Mouse (Mus musculus) MEL (cell line): Measurements from ENCODE around the gene Sergef. TPM values are rescaled to one million over a fixed set of nuclear protein-coding genes. Genes with fewer than 3 reads are reported as not detected.

Source experiments
- DNase-seq: peaks from one replicate; pipeline ENCODE4 v3.0.0; 2011; ENCODE audit warnings: low read depth, low spot score
- H3K27ac ChIP-seq: 2 replicates; pipeline ENCODE4 v1.5.1; 2012; ENCODE audit warnings: low read depth, mild to moderate bottlenecking, control low read depth, low read length, moderate library complexity; ENCODE audit not compliant: control insufficient read depth
- H3K27me3 ChIP-seq, 2 experiments: fragments of 150-350 bp in 1 of 2; sonication (generic) in 1 of 2; 2 replicates each; pipeline ENCODE4 v1.6.1; 2012; ENCODE audit warnings: low read length in 2 of 2, mild to moderate bottlenecking in 2 of 2, improper control_type of control experiment in 1 of 2, moderate library complexity in 1 of 2; ENCODE audit not compliant: insufficient read depth in 2 of 2, control insufficient read depth in 1 of 2
- H3K36me3 ChIP-seq, 2 experiments: 2 replicates each; pipeline ENCODE4 v1.6.1; 2012 to 2014; ENCODE audit warnings: low read length in 2 of 2, improper control_type of control experiment in 1 of 2, inconsistent platforms in 1 of 2, mild to moderate bottlenecking in 1 of 2; ENCODE audit not compliant: insufficient read depth in 2 of 2, control insufficient read depth in 1 of 2
- H3K4me1 ChIP-seq, 2 experiments: fragments of 150-350 bp in 1 of 2; sonication (generic) in 1 of 2; 2 replicates each; pipeline ENCODE4 v1.6.1; 2012; ENCODE audit warnings: low read length in 2 of 2, improper control_type of control experiment in 1 of 2, mild to moderate bottlenecking in 1 of 2; ENCODE audit not compliant: insufficient read depth in 2 of 2, control insufficient read depth in 1 of 2
- H3K4me3 ChIP-seq, 2 experiments: fragments of 150-350 bp in 1 of 2; sonication (generic) in 1 of 2; 2 replicates each; pipeline ENCODE4 v1.5.1; 2012; ENCODE audit warnings: low read depth in 2 of 2, low read length in 2 of 2, mild to moderate bottlenecking in 2 of 2, moderate library complexity in 2 of 2, control low read depth in 1 of 2, improper control_type of control experiment in 1 of 2; ENCODE audit not compliant: control insufficient read depth in 1 of 2, insufficient read depth in 1 of 2
- H3K79me2 ChIP-seq: 2 replicates; pipeline ENCODE4 v1.6.1; 2012; ENCODE audit warnings: mild to moderate bottlenecking, low read length, moderate library complexity; ENCODE audit not compliant: control insufficient read depth, poor library complexity, insufficient read depth
- H3K9ac ChIP-seq: 2 replicates; pipeline ENCODE4 v1.6.1; 2012; ENCODE audit warnings: low read depth, mild to moderate bottlenecking, control low read depth, low read length, moderate library complexity; ENCODE audit not compliant: control insufficient read depth, poor library complexity, severe bottlenecking
- H3K9me3 ChIP-seq: fragments of 150-350 bp; sonication (generic); replicated peaks from 2 replicates; pipeline ENCODE4 v1.6.1; 2012; ENCODE audit warnings: mild to moderate bottlenecking, low read length, improper control_type of control experiment, moderate library complexity; ENCODE audit not compliant: insufficient read depth
- BHLHE40 ChIP-seq: IDR thresholded peaks from 2 replicates; pipeline ENCODE4 v1.6.1; 2012; ENCODE audit warnings: low read depth, mild to moderate bottlenecking, inconsistent platforms, low read length, improper control_type of control experiment, borderline replicate concordance
- CHD1 ChIP-seq: IDR thresholded peaks from 2 replicates; pipeline ENCODE4 v1.6.1; 2012; ENCODE audit warnings: low read depth, mild to moderate bottlenecking, inconsistent platforms, low read length, improper control_type of control experiment
- CHD2 ChIP-seq: IDR thresholded peaks from 2 replicates; pipeline ENCODE4 v1.6.1; 2011; ENCODE audit warnings: low read length, improper control_type of control experiment
- CTCF ChIP-seq, 3 experiments: IDR thresholded peaks in 2 of 3; conservative IDR thresholded peaks in 1 of 3; 2 replicates each; pipeline ENCODE4 v1.5.1; 2011 to 2012; ENCODE audit warnings: low read length in 3 of 3, low read depth in 2 of 3, mild to moderate bottlenecking in 2 of 3, improper control_type of control experiment in 1 of 3, inconsistent platforms in 1 of 3, mixed read lengths in 1 of 3, moderate library complexity in 1 of 3; ENCODE audit not compliant: control insufficient read depth in 1 of 3, insufficient read depth in 1 of 3, poor library complexity in 1 of 3, severe bottlenecking in 1 of 3
- E2F4 ChIP-seq: IDR thresholded peaks from 2 replicates; pipeline ENCODE4 v1.6.1; 2011; ENCODE audit warnings: low read depth, low read length, improper control_type of control experiment, borderline replicate concordance
- ELF1 ChIP-seq: IDR thresholded peaks from 2 replicates; pipeline ENCODE4 v1.6.1; 2014; ENCODE audit warnings: low read depth, mild to moderate bottlenecking, inconsistent platforms, low read length, improper control_type of control experiment, moderate library complexity
- EP300 ChIP-seq, 2 experiments: IDR thresholded peaks; 2 replicates each; pipeline ENCODE4 v1.6.1; 2011; ENCODE audit warnings: improper control_type of control experiment in 2 of 2, low read length in 2 of 2, low read depth in 1 of 2, mild to moderate bottlenecking in 1 of 2
- ETS1 ChIP-seq: IDR thresholded peaks from 2 replicates; pipeline ENCODE4 v1.6.1; 2012; ENCODE audit warnings: low read depth, mild to moderate bottlenecking, inconsistent platforms, low read length, improper control_type of control experiment, moderate library complexity
- GABPA ChIP-seq: IDR thresholded peaks from 2 replicates; pipeline ENCODE4 v1.6.1; 2012; ENCODE audit warnings: low read depth, mild to moderate bottlenecking, inconsistent platforms, low read length, improper control_type of control experiment, moderate library complexity
- GATA1 ChIP-seq: IDR thresholded peaks from 2 replicates; pipeline ENCODE4 v1.6.1; 2011; ENCODE audit warnings: low read depth, low read length, improper control_type of control experiment
- HCFC1 ChIP-seq: IDR thresholded peaks from 2 replicates; pipeline ENCODE4 v1.6.1; 2012; ENCODE audit warnings: low read depth, mild to moderate bottlenecking, inconsistent platforms, low read length, improper control_type of control experiment, moderate library complexity
- MAFK ChIP-seq: IDR thresholded peaks from 2 replicates; pipeline ENCODE4 v1.6.1; 2011; ENCODE audit warnings: low read depth, mild to moderate bottlenecking, low read length, improper control_type of control experiment, borderline replicate concordance
- MAX ChIP-seq: IDR thresholded peaks from 2 replicates; pipeline ENCODE4 v1.6.1; 2011; ENCODE audit warnings: low read length, improper control_type of control experiment
- MXI1 ChIP-seq: IDR thresholded peaks from 2 replicates; pipeline ENCODE4 v1.6.1; 2011; ENCODE audit warnings: mild to moderate bottlenecking, low read depth, low read length, improper control_type of control experiment
- MYB ChIP-seq: IDR thresholded peaks from 2 replicates; pipeline ENCODE4 v1.6.1; 2011; ENCODE audit warnings: mild to moderate bottlenecking, low read depth, low read length, improper control_type of control experiment
- MYC ChIP-seq: IDR thresholded peaks from 2 replicates; pipeline ENCODE4 v1.6.1; 2011; ENCODE audit warnings: low read depth, mild to moderate bottlenecking, low read length, improper control_type of control experiment, moderate library complexity
- NELFE ChIP-seq: IDR thresholded peaks from 2 replicates; pipeline ENCODE4 v1.6.1; 2011; ENCODE audit warnings: low read depth, low read length, improper control_type of control experiment
- NRF1 ChIP-seq: IDR thresholded peaks from 2 replicates; pipeline ENCODE4 v1.6.1; 2014; ENCODE audit warnings: low read depth, mild to moderate bottlenecking, inconsistent platforms, low read length, improper control_type of control experiment, moderate library complexity; ENCODE audit not compliant: poor library complexity, insufficient read depth, severe bottlenecking
- POLR2A ChIP-seq, 2 experiments: IDR thresholded peaks; 2 replicates each; pipeline ENCODE4 v1.6.1; 2011 to 2012; ENCODE audit warnings: low read length in 2 of 2, mild to moderate bottlenecking in 2 of 2, control low read depth in 1 of 2, improper control_type of control experiment in 1 of 2, low read depth in 1 of 2, moderate library complexity in 1 of 2; ENCODE audit not compliant: control insufficient read depth in 1 of 2, insufficient read depth in 1 of 2, poor library complexity in 1 of 2
- POLR2AphosphoS2 ChIP-seq: IDR thresholded peaks from 2 replicates; pipeline ENCODE4 v1.6.1; 2011; ENCODE audit warnings: low read length, improper control_type of control experiment
- POLR2AphosphoS5 ChIP-seq: IDR thresholded peaks from 2 replicates; pipeline ENCODE4 v1.6.1; 2012; ENCODE audit warnings: low read depth, borderline replicate concordance, mild to moderate bottlenecking, inconsistent platforms, low read length, moderate library complexity, mixed read lengths
- RAD21 ChIP-seq: IDR thresholded peaks from 2 replicates; pipeline ENCODE4 v1.6.1; 2011; ENCODE audit warnings: mild to moderate bottlenecking, low read depth, low read length, improper control_type of control experiment
- RCOR1 ChIP-seq: IDR thresholded peaks from 2 replicates; pipeline ENCODE4 v1.6.1; 2012; ENCODE audit warnings: low read depth, mild to moderate bottlenecking, inconsistent platforms, low read length, improper control_type of control experiment
- SIN3A ChIP-seq: IDR thresholded peaks from 2 replicates; pipeline ENCODE4 v1.6.1; 2012; ENCODE audit warnings: low read length, improper control_type of control experiment, inconsistent platforms
- SMC3 ChIP-seq: IDR thresholded peaks from 2 replicates; pipeline ENCODE4 v1.6.1; 2011; ENCODE audit warnings: low read depth, low read length, improper control_type of control experiment
- TAL1 ChIP-seq: IDR thresholded peaks from 2 replicates; pipeline ENCODE4 v1.6.1; 2012; ENCODE audit warnings: mild to moderate bottlenecking, inconsistent platforms, low read length, moderate library complexity, mixed read lengths
- TBP ChIP-seq: IDR thresholded peaks from 2 replicates; pipeline ENCODE4 v1.8.0; 2011; ENCODE audit warnings: low read depth, low read length, improper control_type of control experiment
- UBTF ChIP-seq: IDR thresholded peaks from 2 replicates; pipeline ENCODE4 v1.6.1; 2012; ENCODE audit warnings: low read depth, mild to moderate bottlenecking, inconsistent platforms, low read length, improper control_type of control experiment, moderate library complexity, borderline replicate concordance; ENCODE audit not compliant: insufficient read depth
- USF1 ChIP-seq: IDR thresholded peaks from 2 replicates; pipeline ENCODE4 v1.6.1; 2014; ENCODE audit warnings: low read depth, mild to moderate bottlenecking, inconsistent platforms, low read length, improper control_type of control experiment, moderate library complexity
- USF2 ChIP-seq, 2 experiments: IDR thresholded peaks; 2 replicates each; pipeline ENCODE4 v1.6.1; 2011 to 2012; ENCODE audit warnings: improper control_type of control experiment in 2 of 2, low read length in 2 of 2, borderline replicate concordance in 1 of 2, inconsistent platforms in 1 of 2, low read depth in 1 of 2, mild to moderate bottlenecking in 1 of 2; ENCODE audit not compliant: insufficient read depth in 1 of 2
- ZNF384 ChIP-seq: IDR thresholded peaks from 2 replicates; pipeline ENCODE4 v1.6.1; 2012; ENCODE audit warnings: low read depth, mild to moderate bottlenecking, inconsistent platforms, low read length, improper control_type of control experiment
- polyA plus RNA-seq, 2 experiments: library from polyadenylated mRNA; stranded (reverse) in 1 of 2; unstranded in 1 of 2; fragments of >175 nt in 1 of 2; fragments of >200 nt in 1 of 2; gene quantifications; 2 replicates each; pipeline versions ENCODE4 v1.2.1 to v1.2.4; 2012; ENCODE audit warnings: low replicate concordance in 2 of 2, low read depth in 1 of 2; ENCODE audit not compliant: insufficient read length in 2 of 2, insufficient read depth in 1 of 2, missing spikeins in 1 of 2
- total RNA-seq: library from RNA; depleted of rRNA; stranded (reverse); fragments of 300-350 nt; gene quantifications from 2 replicates; pipeline ENCODE4 v1.2.3, GENCODE M21; 2012

Gene Sergef
- total and polyA plus RNA-seq, 3 experiments, result 7.6 to 11.7 TPM; not detected in 1

DNA sequence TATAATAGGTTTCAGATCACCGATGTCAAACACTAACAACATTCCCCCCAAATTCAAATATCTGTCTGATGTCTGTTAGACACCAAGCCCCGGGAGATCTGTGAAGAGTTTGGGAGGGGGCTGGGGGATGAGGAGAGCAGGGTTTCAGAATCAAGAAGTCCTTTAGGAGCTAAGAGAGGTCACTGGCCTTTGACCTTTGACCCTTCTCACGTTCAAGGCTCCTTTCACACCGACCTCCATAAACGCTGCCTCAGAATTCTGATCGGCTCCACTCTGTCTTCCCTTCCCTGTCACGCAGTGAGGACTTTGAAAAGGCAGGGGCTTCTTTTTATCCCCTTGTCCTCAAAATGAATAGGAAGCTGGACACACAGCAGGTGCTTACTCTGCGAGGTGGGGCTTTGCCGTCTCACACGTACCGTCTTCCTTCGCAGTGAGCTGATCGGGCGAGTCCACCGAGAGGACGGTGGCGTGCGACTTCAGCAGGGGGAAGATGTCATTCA, 22.0 kb upstream of the Sergef start:
- no peak for DNase-seq
- H3K79me2 ChIP-seq, result no peaks in the 10 kb centered on the region
- H3K27me3 ChIP-seq, result peaks cover 0 to 1% of the 10 kb centered on the region in 2 experiments; a peak in 1 of 4 replicates
- TF ChIP-seq SMC3 (no peak), NRF1 (no peak), POLR2A (IDR thresholded peaks at IDR 0.05; ENCODE audit: control insufficient read depth in 1 of 2, insufficient read depth in 1 of 2, low read depth in 1 of 2, low read length in 2 of 2, poor library complexity in 1 of 2) (no peak), MAFK (no peak), GABPA (no peak), MAX (no peak), UBTF (no peak), MYC (no peak), NELFE (no peak), CHD1 (no peak), ZNF384 (no peak), HCFC1 (no peak), POLR2AphosphoS5 (no peak), MXI1 (no peak), USF1 (no peak)
- no peaks in the 10 kb centered on the region for H3K9me3 ChIP-seq
- no peak overlapping the region for H3K27ac ChIP-seq
- no peak overlapping the region for H3K9ac ChIP-seq
- H3K36me3 ChIP-seq, result no peaks in the 10 kb centered on the region
- no peak overlapping the region for H3K4me3 ChIP-seq
- H3K4me1 ChIP-seq, result peaks cover 0 to 6% of the 10 kb centered on the region in 2 experiments; a peak in 1 of 4 replicates

GRCm38 (mm10) chr7:46652279-46652678, 12.7 kb upstream of the Sergef start:
- Histone ChIP-seq H3K4me1 (peaks cover 9 to 25% of the 10 kb centered on the region in 2 experiments), H3K9ac (no peak overlapping the region), H3K79me2 (no peaks in the 10 kb centered on the region), H3K4me3 (no peak overlapping the region), H3K27ac (peak overlapping the region; percentile 41), H3K9me3 (no peaks in the 10 kb centered on the region), H3K27me3 (no peaks in the 10 kb centered on the region), H3K36me3 (peaks cover 0 to 19% of the 10 kb centered on the region in 2 experiments; a peak in 2 of 4 replicates)
- peak; percentile 66 for DNase-seq
- TF ChIP-seq BHLHE40, result 0 out of 2 replicates have a peak, but pooled peaks have one; percentile 39
- TF ChIP-seq TBP, result no peak
- no peak for TF ChIP-seq E2F4
- no peak for TF ChIP-seq MYB
- TF ChIP-seq POLR2AphosphoS2, result no peak
- TF ChIP-seq POLR2A (IDR thresholded peaks at IDR 0.05; ENCODE audit: control insufficient read depth in 1 of 2, insufficient read depth in 1 of 2, low read depth in 1 of 2, low read length in 2 of 2, poor library complexity in 1 of 2), result no peak
- TF ChIP-seq ELF1, result peak; percentile 47; the same call in 1 of the 2 replicates
- no peak for TF ChIP-seq POLR2AphosphoS5
- peak; percentile 77; the same call in 1 of the 2 replicates for TF ChIP-seq SIN3A
- peak; percentile 84 for TF ChIP-seq RCOR1
- no peak for TF ChIP-seq NELFE
- no peak for TF ChIP-seq CTCF (IDR thresholded peaks at IDR 0.05 in 2 of 3, conservative IDR thresholded peaks at IDR 0.05 in 1 of 3; ENCODE audit: control insufficient read depth in 1 of 3, insufficient read depth in 1 of 3, low read depth in 2 of 3, low read length in 3 of 3, poor library complexity in 1 of 3, severe bottlenecking in 1 of 3)
- TF ChIP-seq ZNF384, result no peak
- TF ChIP-seq TAL1, result no peak
- TF ChIP-seq SMC3, result no peak; the same call in 1 of the 2 replicates
- TF ChIP-seq ETS1, result peak; percentile 95
- TF ChIP-seq GATA1, result peak; percentile 89
- TF ChIP-seq RAD21, result no peak
- TF ChIP-seq CHD2, result peak; percentile 61; the same call in 1 of the 2 replicates
- TF ChIP-seq EP300 (IDR thresholded peaks at IDR 0.05; ENCODE audit: low read depth in 1 of 2, low read length in 2 of 2), result peak; percentile 89 to 91
- no peak for TF ChIP-seq USF2 (IDR thresholded peaks at IDR 0.05; ENCODE audit: borderline replicate concordance in 1 of 2, insufficient read depth in 1 of 2, low read depth in 1 of 2, low read length in 2 of 2)
- no peak for TF ChIP-seq MYC
